Mouse (Mus musculus) embryonic fibroblast, embryonic 13.5 days (primary cell): ENCODE data around the gene Tm6sf2.

Experiments used
- CTCF ChIP-seq: IDR thresholded peaks from 2 replicates; pipeline ENCODE4 v1.5.1; 2011; ENCODE audit warnings: mild to moderate bottlenecking, control low read depth, low read length, moderate library complexity, borderline replicate concordance; ENCODE audit not compliant: insufficient read depth
- POLR2A ChIP-seq: IDR thresholded peaks from 2 replicates; pipeline ENCODE4 v1.6.1; 2011; ENCODE audit warnings: low read depth, mild to moderate bottlenecking, control low read depth, low read length, moderate library complexity

- no peak for TF ChIP-seq CTCF
- TF ChIP-seq POLR2A = no peak
These were observed 32.2 kb downstream of the Tm6sf2 start for GRCm38 (mm10) chr8:70104922-70105321.
